Mouse (Mus musculus): ENCODE data around the gene Hist1h4i.

Gene Hist1h4i

GRCm38 (mm10) chr13:22036149-22036956, 4.8 kb downstream of the Hist1h4i start:
- DNase-seq = no peak

- peak; percentile 81 to 87 for DNase-seq
Observed at GRCm38 (mm10) chr13:22035267-22036148, 5.7 kb downstream of the Hist1h4i start, which contains the start of the genes Hist1h2ah and Hist1h2bk. Gene Hist1h2ah (minus strand): TSS chr13:22035568. Gene Hist1h2bk (plus strand): TSS chr13:22035870.

- DNase-seq = peak; percentile 38 to 73
Observed at GRCm38 (mm10) chr13:22034443-22035266, 6.5 kb downstream of the Hist1h4i start.

- no peak for DNase-seq
Observed at GRCm38 (mm10) chr13:22033741-22034442, 7.3 kb downstream of the Hist1h4i start.

GRCm38 (mm10) chr13:22030493-22030892, 10.7 kb downstream of the Hist1h4i start:
- no peak for DNase-seq

- DNase-seq = no peak
Observed at GRCm38 (mm10) chr13:22029928-22030327, 11.2 kb downstream of the Hist1h4i start.

GRCm38 (mm10) chr13:22028673-22029460, 12.3 kb downstream of the Hist1h4i start:
- peak; percentile 93 to 98 for DNase-seq

GRCm38 (mm10) chr13:22026058-22027031, 14.8 kb downstream of the Hist1h4i start:
- DNase-seq = peak; percentile 48 to 86

GRCm38 (mm10) chr13:22022241-22022640, 18.9 kb downstream of the Hist1h4i start:
- DNase-seq = peak; percentile 64 to 87

- DNase-seq = no peak
Observed at GRCm38 (mm10) chr13:22021581-22021980, 19.6 kb downstream of the Hist1h4i start.

GRCm38 (mm10) chr13:22020901-22021339, 20.2 kb downstream of the Hist1h4i start:
- peak; percentile 38 to 78 for DNase-seq

- DNase-seq = no peak
Observed at GRCm38 (mm10) chr13:22019934-22020835, 21.0 kb downstream of the Hist1h4i start.

GRCm38 (mm10) chr13:22015479-22016450, 25.4 kb downstream of the Hist1h4i start:
- DNase-seq = peak; percentile 53 to 83

- DNase-seq = no peak
Observed at GRCm38 (mm10) chr13:22014411-22014845, 26.7 kb downstream of the Hist1h4i start.

GRCm38 (mm10) chr13:22013716-22014115, 27.4 kb downstream of the Hist1h4i start:
- no peak for DNase-seq

GRCm38 (mm10) chr13:22009642-22010041, 31.5 kb downstream of the Hist1h4i start, which contains the start of gene Prss16:
Gene Prss16 (minus strand): TSS chr13:22009742.
- no peak for DNase-seq

- DNase-seq = no peak
Observed at GRCm38 (mm10) chr13:22008707-22009106, 32.5 kb downstream of the Hist1h4i start.
